Mouse (Mus musculus) 3134 (cell line): ENCODE results near the gene Slit3.
A peak's percentile ranks its signal among the peaks of the same experiment; 100 is the strongest.

ENCODE experiments used
- DNase-seq: peaks from one replicate; pipeline ENCODE4 v3.0.0-alpha.2; 2011; ENCODE audit warnings: low spot score; ENCODE audit not compliant: insufficient read length; ENCODE audit errors: extremely low read depth

Slit3 gene

DNA sequence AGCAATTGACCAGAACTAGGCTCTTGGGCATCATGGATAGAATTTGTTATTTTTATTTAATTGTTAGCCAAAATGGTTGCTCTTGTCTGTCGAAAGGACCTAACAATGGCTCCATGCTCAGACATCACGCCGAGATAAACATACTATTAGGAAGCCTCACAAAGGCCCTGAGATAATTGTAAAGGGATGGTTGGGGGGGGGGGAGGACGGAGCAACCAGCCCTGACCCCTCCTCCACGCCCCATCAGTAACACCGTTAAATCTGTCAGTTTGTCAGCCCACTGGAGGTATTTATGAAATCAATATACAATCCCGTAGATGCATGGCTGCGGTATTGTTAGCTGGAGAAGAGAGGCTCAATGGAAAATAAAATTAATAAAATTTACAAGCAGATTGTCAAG, 383.9 kb downstream of the Slit3 start:
- DNase-seq, result no peak

DNA sequence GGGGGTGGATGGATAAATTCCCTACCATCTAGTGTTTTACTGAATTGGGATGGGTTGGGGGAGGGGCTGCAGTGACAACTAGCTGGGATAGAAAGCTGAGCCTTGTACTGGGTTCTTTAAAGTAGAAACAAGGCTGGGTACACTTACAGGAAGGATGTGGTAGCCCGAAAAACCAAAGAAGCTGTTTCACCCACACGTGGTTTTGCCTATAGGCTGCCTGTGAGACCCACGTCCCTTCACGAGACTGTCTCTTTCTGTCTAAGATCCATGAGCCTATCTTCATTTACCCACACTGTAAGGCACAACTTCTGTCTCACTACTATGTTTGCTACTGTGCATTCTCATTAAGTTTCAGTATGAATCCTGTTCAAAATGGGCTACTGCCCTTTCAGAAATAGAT, 384.3 kb downstream of the Slit3 start:
- DNase-seq, result no peak

DNA sequence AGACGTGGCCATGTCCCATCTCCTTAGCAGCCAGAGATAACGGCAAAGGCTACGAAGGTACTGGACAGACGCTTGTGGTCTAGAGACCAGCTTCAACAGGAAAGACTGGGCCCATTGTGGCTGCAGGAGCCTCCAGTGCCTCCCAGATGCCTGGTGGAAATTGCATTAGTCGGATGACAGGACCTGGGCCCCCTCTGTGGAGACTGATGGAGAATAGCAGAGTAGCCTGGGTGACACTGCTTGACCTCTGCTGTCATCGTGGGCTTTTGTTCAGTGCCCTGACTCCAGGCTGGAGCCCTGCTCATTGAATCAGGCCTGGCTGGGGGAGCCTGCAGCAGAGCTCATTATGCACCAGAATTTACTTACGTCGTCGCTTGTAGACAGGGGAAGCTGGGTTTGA, 384.8 kb downstream of the Slit3 start:
- DNase-seq, result no peak

DNA sequence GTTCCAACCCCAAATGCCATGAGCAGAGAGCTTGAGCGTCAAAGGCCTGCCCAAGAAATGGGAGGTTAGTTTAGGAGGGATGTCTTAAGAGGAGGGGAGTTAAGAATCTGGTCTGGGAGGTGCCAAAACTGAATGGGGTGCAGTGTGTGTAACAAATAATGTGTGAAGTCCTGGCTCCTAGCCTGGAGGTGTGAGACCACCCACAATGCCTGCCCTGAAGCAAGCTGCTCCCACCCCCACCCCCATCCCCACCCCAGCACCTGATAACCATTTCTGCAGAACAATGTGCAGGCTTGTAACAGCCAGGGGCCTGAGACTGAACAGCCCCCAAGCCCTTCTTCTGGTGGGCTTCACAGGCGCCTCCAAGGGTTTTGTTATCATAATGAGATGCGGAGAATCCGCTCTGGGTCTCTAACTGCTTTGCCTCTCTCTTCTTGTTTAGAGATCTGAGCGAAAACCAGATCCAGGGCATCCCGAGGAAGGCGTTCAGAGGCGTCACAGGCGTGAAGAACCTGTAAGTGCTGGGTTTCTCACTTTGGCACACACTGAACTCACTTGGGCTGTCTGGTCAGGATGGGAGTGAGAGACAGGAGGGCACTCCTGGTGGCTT, 386.9 kb downstream of the Slit3 start:
- no peak for DNase-seq

DNA sequence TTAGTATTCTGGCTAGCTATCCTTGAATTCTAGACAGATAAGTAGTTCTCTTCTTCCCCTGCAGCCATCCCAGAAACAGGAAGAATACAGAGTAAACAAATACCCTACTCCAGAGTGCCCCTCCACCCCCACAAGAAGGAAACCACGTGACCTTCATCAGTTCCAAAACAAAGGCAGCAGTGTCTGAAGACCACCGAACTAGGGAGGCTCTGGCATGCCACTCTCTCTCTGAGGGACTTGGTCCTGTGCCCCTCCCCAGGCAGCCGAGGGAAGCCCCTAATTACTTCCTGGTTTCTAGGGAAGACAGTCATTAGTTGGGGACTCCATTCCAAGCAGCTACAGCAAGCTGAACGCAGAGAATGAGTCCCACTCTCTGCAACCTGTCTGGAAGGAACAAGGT, 391.7 kb downstream of the Slit3 start:
- no peak for DNase-seq

DNA sequence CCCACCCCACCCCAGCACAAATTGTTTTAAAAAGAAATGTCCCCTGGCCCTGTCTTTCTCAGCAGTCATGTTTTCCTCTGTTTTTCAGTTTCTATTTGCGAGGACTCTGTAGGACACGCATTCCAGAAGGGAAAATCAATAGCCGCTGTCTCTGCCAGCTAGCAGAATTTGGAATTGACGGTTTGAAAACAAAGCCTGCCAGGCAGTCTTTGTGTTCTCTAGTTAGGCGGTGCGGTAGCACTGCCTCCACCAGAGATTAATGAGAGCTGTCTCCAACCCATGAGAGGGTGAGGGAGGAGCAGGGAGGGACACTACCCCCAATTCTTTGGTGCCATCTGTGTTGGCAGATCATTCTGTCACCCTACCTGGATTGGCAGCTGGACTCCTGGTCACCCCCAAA, 392.3 kb downstream of the Slit3 start:
- DNase-seq, result no peak

DNA sequence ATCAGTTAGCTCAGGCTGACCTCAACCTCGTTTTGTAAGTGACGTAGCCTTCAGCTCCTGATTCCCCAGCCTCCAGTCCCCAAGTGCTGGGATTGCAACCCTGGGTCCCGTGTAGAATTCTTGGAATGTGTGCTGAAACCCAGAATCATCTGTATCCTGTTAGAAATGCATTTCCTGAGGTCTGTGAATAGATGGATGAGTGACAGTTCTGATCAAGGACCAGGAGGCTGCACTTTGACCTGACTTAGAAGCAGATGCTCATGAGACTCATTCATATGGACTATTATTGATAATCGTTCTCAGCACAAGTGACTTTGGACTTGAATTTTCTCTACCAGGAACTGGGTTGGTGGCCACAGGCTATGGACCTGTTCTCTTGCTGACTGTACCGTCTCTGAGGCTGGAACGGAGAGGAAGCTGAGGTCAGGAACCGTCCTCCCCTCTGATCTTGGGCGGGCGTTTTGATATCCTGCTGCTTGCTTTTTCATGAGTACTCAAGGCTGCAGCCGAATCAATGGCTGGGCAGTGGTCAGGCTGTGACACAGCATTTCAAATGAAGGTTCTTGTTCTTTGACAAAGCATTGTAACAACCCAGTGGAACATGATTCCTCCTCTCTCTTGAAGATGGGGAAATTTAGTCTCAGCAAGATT, 401.9 kb downstream of the Slit3 start:
- no peak for DNase-seq

DNA sequence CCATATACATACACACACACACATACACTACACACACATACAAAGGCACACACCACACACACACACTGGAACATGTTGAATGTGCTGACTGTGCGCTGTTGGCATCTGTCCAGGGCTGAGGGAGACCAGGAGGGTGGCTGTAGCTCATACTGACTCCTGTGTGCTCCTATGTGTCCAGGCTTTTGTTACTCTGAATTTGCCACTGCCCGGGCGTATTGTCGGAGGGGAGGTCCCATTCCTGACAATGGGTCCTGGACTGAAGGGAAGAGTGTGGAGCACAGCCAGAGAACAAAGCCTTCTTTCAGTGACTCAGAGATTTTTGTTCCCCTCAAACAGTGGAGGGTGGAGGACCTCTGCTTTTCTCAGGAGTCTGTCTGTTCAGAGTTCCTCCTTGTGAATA, 402.7 kb downstream of the Slit3 start:
- no peak for DNase-seq

DNA sequence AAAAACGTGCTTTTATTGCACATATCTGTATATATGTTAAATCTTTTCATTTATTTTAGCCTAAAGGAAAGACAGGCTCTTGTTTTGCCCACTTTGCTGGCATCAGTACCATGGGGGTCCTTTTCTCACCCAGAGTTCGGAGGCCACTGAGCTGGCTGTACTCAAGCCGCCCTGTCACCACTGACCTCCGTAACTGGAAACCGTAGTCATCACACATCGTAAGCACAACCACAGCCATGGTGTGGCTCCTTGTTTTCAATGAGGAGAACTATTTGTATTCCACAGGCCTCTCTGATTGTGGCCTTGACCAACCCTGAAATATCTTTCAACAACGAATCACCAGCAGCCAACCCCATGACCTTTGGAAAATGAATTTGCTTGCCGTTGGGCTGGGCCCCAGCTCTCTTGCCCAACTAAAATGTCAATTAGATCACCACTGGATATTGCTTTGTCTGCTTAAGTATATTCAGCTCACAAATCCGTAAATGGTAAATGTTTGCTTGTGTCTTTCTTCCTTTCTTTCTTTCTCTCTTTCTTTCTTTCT, 405.3 kb downstream of the Slit3 start:
- DNase-seq, result no peak

DNA sequence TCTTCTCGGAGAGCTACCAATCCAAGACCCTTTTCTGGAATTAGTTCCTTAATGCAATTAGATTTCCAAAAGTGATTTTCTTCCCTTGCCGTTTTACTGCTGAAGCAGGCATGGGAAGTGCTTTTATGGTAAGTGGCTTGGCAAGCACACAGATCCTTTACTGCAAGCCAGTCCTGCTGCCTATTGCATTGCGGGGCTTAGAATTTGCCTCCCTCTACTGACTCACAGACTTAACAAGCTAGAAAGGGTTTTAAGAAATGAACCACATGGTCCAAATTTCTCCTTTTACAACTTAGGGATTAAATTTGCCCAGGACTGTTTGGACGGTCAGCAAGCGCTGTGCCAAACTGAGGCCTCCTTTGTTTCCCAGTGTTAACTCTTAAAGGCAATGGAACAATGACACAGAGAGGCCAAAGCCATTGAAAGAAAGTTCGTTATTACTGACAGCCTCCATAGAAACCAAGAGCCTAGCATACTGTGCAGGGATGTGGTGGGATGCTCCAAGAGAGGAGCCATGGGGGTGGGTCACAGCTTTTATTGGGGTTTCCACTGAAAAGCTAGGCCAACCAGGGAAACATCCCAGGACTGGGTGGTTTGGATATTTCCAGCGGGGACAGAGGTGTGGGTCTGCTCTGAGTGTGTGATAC, 406.9 kb downstream of the Slit3 start:
- no peak for DNase-seq

DNA sequence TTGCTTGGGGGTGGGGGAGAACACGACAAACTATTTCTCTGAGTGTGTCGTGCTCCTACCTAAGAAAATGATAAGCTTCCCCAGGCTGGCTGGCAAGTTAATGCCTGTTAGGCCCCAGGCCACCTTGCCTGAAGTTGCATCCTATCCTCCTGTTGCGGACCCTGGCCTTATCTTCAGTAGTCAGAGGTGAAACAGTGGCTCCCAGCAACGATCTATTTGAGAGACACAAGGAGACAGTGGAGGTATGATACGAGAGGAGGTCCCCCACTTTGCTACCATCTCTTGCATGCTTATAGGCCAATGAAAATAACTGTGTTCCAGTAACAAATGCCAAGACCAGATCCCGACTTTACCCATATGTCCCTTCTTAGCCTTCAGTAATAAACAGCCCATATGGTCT, 414.0 kb downstream of the Slit3 start:
- no peak for DNase-seq

DNA sequence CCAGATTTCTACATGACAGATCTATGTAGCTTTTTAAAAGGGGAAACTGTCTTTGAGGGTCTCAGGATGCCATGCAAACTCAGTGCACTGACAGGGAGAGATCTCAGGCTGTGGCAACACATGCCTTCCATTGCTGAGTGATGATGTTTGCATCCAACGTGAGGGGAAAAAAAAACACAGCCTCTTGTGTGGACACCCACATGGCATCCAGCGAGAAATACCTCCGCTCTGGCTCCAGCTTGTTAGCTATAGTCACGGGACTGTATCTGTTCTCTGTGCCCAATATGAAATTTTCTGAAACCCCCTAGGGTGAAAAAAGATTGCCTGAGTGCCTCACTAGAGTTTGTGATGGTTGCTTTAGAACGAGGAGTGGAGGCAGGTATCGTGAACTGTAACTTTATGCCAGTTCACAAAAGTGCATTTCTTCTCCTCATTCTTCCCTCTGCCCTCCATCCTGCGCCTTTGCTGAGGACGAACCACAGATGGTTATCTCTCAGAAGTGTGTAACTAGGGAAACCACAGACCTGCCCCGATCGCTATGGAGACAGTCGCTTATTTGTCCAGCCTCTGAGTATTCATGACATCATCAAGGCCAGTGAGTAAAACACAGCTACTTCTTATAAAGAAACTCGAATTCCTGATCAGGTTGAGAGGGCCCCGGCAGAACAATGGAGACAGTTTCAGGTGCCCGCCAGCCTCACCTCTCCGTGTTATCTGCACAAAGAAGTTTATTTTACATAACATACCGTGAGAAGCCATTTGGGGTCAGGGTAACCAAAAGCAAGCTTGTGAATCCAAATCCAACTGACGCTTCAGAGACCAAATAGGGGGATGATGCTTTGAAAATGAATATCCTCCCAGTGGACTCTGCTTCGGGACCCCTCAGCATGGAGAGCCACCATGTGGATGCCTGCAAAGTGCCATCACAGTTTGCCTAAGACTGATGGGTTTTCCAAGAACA, 416.4 kb downstream of the Slit3 start:
- peak; percentile 20 for DNase-seq

DNA sequence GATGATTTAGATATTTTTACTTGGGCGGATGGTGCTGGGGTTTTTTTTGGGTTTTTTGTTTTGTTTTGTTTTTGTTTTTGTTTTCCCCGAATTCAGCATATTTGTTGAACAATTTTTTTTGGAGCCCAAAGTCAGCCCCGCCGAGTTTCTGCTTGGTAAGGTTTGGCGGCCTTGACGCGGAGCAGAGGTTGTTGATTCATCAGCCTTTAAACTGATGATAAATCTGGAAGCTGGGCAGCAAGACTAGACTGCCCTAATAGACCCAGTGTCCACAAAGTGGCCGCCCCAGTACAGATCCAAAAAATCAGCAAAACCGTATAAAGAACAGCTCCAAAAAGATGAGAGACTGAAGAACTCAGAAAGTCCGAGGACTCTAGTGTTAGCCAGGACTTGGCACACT, 421.7 kb downstream of the Slit3 start:
- DNase-seq, result no peak

DNA sequence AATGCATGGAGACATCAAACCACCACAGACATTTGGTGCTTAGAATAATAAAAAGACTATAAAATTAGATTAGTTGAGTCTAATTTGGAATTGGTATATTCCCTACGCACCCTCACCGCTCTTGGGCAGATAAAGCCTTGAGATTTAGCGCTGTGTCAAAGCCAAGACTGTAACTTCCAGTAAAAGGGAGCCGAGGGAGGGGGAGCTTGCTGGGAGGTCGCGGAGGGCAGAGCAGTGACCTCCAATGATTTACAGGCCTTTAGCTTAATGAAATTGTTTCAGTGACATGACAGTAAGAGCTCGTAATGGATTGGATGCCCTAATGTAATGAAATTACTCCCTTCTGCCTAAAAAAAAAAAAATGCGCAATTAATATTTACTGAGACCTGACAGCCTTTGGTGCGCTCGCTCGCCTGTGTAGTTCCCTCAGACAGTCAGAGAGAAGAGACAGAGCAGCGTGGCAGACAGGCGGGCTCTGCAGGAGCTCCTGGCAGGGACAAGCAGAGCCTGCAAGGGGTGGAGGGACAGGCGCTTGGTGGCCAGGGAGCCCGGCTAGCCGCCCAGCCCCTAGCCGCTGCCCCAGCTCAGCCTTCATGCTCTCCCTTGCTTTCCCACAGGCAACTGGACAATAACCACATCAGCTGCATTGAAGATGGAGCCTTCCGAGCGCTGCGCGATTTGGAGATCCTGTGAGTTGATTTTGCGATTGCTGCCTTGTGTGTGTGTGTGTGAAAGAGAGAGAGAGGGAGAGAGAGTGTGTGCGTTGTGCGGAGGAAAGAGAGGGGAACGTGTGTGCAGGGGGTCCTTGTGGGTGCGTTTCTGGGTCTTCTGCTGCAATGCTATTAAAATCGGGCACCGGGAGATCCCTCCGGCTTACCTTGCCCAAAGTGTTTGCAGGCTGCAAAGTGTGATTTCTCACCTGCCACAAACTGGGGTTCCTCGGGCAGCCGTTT, 423.4 kb downstream of the Slit3 start:
- DNase-seq, result no peak

DNA sequence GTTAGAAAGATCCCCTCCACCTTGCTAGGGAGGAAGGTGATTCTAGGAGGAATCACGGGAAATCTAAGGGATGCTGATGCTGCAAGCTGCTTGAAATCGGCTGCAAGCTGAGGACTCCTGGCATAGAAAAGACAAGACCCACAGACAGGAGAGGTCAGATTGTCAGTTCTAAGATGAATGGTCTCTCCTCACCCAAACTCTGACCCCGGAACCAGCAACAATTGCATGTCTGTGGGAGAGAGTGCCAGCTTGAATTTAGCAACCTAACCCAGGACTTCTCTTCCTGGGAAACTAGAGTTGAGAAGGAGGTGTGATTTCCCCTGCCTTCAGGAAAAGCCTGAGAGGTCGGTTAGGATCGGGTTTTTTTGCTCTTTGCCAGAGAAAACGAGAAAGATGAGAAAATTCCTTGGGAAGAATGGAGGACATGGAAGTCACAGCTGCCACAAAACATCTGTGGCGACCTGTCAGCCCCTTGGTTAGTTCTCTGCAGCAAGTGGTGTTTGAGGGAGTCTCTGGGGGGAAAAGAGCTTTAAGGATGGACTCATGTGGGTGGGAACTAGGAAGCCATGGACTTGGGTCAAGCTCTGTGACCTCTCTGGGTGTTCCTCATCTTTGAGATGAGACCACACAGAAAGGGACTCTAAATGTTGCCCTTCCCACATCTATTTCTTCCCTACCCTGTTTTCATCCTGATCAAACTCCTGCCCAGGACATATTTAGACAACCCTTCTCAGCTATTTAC, 425.2 kb downstream of the Slit3 start:
- no peak for DNase-seq

DNA sequence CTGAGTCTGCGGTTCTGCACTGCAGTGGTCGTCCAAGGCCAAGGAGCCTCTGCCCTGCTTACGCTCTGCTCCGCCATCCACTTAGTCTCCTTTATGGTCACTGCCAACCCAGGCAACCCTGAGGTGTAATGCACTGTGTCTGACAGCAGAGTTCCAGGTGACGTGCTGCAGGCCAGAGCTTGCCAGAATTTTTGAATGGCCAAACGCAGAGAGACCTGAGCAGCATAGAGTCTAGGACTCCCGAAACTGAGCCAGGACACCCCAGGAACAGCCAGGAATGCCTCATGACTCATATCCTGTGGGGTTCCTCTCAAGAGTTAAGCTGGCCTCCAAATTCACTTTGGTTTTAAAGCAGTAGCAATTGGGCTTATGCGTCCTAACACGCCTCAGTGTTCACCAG, 429.0 kb downstream of the Slit3 start:
- no peak for DNase-seq

DNA sequence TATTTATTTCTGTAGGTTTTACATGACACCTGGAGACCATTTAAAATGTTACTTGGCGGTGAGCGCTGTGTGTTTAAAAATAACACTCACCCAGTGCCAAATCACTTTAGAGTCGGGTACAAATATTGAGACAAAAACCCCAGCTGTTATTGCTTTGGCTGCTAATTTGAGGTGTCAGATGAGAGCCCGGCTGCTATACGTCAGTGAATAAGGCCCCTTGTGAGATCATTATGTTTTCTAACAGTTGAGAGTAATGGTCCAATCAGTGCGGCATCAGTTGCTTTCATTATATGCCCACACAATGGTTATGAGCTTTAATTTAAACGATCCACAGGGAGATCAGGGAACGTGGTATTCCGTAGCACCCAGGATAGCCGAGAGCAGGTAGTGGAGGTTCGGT, 435.2 kb downstream of the Slit3 start:
- DNase-seq, result no peak

DNA sequence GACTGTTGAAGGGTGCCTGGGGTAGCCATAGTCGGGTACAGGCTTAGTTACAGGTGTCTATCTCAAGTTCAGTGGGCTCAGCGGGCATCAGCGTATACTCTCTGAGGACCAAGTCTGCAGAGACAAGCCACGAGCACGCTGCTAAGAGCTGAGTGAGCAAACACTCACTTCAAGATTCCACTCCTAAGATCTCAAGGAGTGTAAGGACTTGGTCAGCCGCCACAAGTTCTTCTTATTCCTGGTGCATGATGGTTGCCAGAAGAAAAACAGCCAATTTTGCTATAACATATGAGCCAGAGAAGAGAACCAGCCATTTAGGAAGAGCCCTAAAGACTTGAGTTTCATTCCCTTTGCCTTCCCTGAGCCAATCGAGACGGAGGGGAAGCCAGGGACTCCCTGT, 436.5 kb downstream of the Slit3 start:
- DNase-seq, result no peak

DNA sequence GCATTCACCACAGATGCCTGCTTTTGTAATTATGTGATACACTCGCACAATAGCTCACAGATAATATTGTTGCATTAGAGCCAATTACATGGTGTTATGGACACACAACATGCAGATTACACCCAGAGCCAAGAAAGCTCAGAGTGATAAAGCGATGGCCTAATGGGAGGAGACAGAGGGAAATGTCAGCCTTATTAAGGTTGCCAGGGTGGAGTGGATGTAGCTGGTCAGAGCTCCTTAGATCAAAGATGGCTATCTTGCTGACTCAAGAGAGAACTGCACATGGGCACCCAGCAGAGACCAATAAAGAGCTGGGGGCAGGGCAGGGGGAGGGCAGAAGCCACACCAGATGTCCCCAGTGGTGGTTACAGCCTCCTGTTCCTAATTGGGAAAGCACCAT, 437.3 kb downstream of the Slit3 start:
- DNase-seq, result no peak
